Mouse (Mus musculus) adrenal gland, postnatal 36 days (tissue): ENCODE data around the gene Upk2. TPM values are rescaled to one million over a fixed set of nuclear protein-coding genes. Genes with fewer than 3 reads are reported as not detected.
"Not testable (repeated sequence)": the region's sequence is repeated elsewhere in the genome, so short reads cannot be mapped to it uniquely, and the experiment has no call there.

Source experiments
- DNase-seq, 2 experiments: peaks; one replicate each; pipeline ENCODE4 v3.0.0; 2021; ENCODE audit warnings: mixed read lengths in 1 of 2
- total RNA-seq, 2 experiments: library from RNA; stranded (reverse); gene quantifications; 2 replicates each; pipeline ENCODE4 v1.2.3; 2021

Upk2 gene
- total RNA-seq, 2 experiments from 2014 or later, result not detected

GRCm38 (mm10) chr9:44468800-44469199 lies 14.0 kb upstream of the Upk2 start:
- no peak for DNase-seq

- DNase-seq, result no peak
Measured at GRCm38 (mm10) chr9:44468224-44468623, 13.4 kb upstream of the Upk2 start.

- no peak for DNase-seq
Measured at GRCm38 (mm10) chr9:44461950-44462349, 7.2 kb upstream of the Upk2 start.

GRCm38 (mm10) chr9:44457035-44457742 lies 2.4 kb upstream of the Upk2 start:
- no peak for DNase-seq

- DNase-seq, result peak; percentile 87 to 88
Measured at GRCm38 (mm10) chr9:44454132-44454890, 465 bp downstream of the Upk2 start.

GRCm38 (mm10) chr9:44450387-44450786 lies 4.4 kb downstream of the Upk2 start:
- DNase-seq, result no peak

GRCm38 (mm10) chr9:44444402-44445025 lies 10.3 kb downstream of the Upk2 start:
- not testable (repeated sequence) for DNase-seq

GRCm38 (mm10) chr9:44440961-44441360 lies 13.8 kb downstream of the Upk2 start, which contains the start of gene Foxr1:
Gene Foxr1 (minus strand): TSS chr9:44441136.
- DNase-seq, result no peak

GRCm38 (mm10) chr9:44435747-44436146 lies 19.0 kb downstream of the Upk2 start:
- no peak for DNase-seq

- no peak for DNase-seq
Measured at GRCm38 (mm10) chr9:44432577-44433185, 22.1 kb downstream of the Upk2 start.

- DNase-seq, result no peak
Measured at GRCm38 (mm10) chr9:44423576-44423975, 31.2 kb downstream of the Upk2 start.

- DNase-seq, result no peak
Measured at GRCm38 (mm10) chr9:44420280-44420898, 34.4 kb downstream of the Upk2 start.

GRCm38 (mm10) chr9:44419730-44420129 lies 35.0 kb downstream of the Upk2 start:
- not testable (repeated sequence) for DNase-seq

GRCm38 (mm10) chr9:44418519-44419385 lies 36.0 kb downstream of the Upk2 start, which contains the start of gene Ccdc84:
Gene Ccdc84 (minus strand): TSS chr9:44418569.
- DNase-seq, result no peak

- DNase-seq, result peak; percentile 98 to 99
Measured at GRCm38 (mm10) chr9:44417892-44418363, 36.8 kb downstream of the Upk2 start.

GRCm38 (mm10) chr9:44417156-44417891 lies 37.5 kb downstream of the Upk2 start:
- DNase-seq, result no peak

GRCm38 (mm10) chr9:44412781-44413180 lies 42.0 kb downstream of the Upk2 start:
- DNase-seq, result no peak

GRCm38 (mm10) chr9:44412306-44412705 lies 42.5 kb downstream of the Upk2 start:
- no peak for DNase-seq

GRCm38 (mm10) chr9:44411601-44412130 lies 43.1 kb downstream of the Upk2 start:
- DNase-seq, result no peak
